Mouse (Mus musculus) forebrain, postnatal 0 days (tissue): Measurements from ENCODE around the gene Hoxb3. TPM values are rescaled to one million over a fixed set of nuclear protein-coding genes. Genes with fewer than 3 reads are reported as not detected.

ENCODE experiments used
- ATAC-seq: fragments of 200-750 bp; cut with Nextera tagmentation; 2 replicates; pipeline ENCODE4 v1.8.0; 2017; ENCODE audit warnings: mild to moderate bottlenecking, moderate library complexity
- DNase-seq: peaks from one replicate; pipeline ENCODE4 v3.0.0-alpha.2; 2015
- H3K27ac ChIP-seq: fragments of 300-500 bp; sonication (generic); 2 replicates; pipeline ENCODE4 v1.5.1; 2014; ENCODE audit warnings: low read depth, mild to moderate bottlenecking, antibody characterized with exemption, low read length, moderate library complexity, mixed read lengths
- H3K27me3 ChIP-seq: fragments of 300-500 bp; sonication (generic); 2 replicates; pipeline ENCODE4 v1.6.1; 2014; ENCODE audit warnings: mild to moderate bottlenecking, low read length, mixed read lengths; ENCODE audit not compliant: insufficient read depth
- H3K36me3 ChIP-seq: fragments of 300-500 bp; sonication (generic); 2 replicates; pipeline ENCODE4 v1.6.1; 2014; ENCODE audit warnings: mild to moderate bottlenecking, moderate library complexity; ENCODE audit not compliant: insufficient read depth
- H3K4me1 ChIP-seq: fragments of 300-500 bp; sonication (generic); 2 replicates; pipeline ENCODE4 v1.6.1; 2014; ENCODE audit warnings: antibody characterized with exemption; ENCODE audit not compliant: insufficient read depth
- H3K4me2 ChIP-seq: fragments of 300-500 bp; sonication (generic); 2 replicates; pipeline ENCODE4 v1.6.1; 2014; ENCODE audit warnings: low read depth, mild to moderate bottlenecking, moderate library complexity
- H3K4me3 ChIP-seq: fragments of 300-500 bp; sonication (generic); 2 replicates; pipeline ENCODE4 v1.5.1; 2014; ENCODE audit warnings: low read depth, low read length, mixed read lengths
- H3K9ac ChIP-seq: fragments of 300-500 bp; sonication (generic); 2 replicates; pipeline ENCODE4 v1.6.1; 2014; ENCODE audit warnings: mild to moderate bottlenecking
- H3K9me3 ChIP-seq: fragments of 300-500 bp; sonication (generic); 2 replicates; pipeline ENCODE4 v1.6.1; 2016; ENCODE audit warnings: low read length
- CTCF ChIP-seq: sonication (generic); IDR thresholded peaks from 2 replicates; pipeline ENCODE4 v1.5.1; 2016; ENCODE audit warnings: antibody characterized with exemption, control low read depth, low read depth
- WGBS: fragments of 180-500 bp; shearing (Covaris S2); extraction: QIAGEN DNeasy Blood & Tissue Kit; methylation state at CpG from one replicate; pipeline ENCODE4 v1.1.7; 2014; 5-methylcytosine and 5-hydroxymethylcytosine counted together
- microRNA counts: library from miRNA; unstranded; fragments of <30 nt; microRNA quantifications from one replicate; lab custom pipeline; 2015
- microRNA-seq, 2 experiments: library from miRNA; unstranded; fragments of <30 nt; microRNA quantifications; one replicate each; pipeline ENCODE4; 2016
- polyA plus RNA-seq: library from polyadenylated mRNA; unstranded; fragments of >200 nt; fragmentation: Nextera tagmentation; extraction: Ambion mirVana; gene quantifications from 2 replicates; pipeline ENCODE4 v1.2.1, GENCODE M21; 2015
- total RNA-seq: library from RNA; depleted of rRNA; stranded (reverse); fragments of >200 nt; gene quantifications from 2 replicates; pipeline ENCODE4 v1.2.3, GENCODE M21; 2014; rRNA removed

Gene Hoxb3
- total and polyA plus RNA-seq, 2 experiments from 2014 or later, result not detected

DNA sequence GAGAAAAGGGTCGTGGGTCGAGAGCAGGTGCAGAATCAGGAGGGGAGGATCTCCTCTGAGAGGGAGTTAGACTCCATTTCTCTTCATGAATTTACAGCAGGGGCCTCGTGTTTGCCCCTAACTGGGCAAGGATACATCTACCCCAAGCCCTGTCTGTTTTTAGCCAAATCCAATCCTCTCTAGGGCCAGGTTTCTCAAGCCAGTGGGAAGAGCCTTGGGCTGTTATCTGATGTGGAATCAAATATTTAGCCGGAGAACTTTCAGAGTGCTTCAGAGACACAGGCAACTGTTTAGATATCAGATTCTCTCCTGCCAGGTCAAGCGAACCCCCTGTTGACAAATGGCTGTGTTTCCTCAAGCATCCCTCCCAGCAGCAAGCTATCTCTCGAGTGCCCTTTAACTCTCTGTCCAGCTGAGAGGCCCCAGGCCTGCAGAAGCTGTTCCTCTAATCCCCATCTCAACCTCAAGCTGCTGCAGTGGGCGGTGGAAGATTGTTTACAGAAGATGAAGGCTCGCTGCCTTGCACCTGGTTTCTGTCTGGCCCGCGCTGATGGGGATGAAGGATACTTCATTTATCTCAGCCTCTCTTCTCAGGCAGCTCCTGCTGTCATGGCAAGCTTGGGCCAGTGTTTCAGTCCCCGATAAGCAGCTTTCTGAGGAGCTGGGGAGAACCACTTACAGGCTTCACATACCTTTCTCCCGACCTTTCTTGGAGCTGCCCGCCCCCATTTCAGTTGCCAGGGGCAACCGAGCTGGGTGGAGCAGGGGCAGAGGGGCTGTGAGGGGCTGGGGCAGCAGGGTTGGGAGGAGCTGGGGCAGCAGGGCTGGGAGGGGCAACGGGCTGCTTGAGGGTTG is 73.9 kb downstream of the Hoxb3 start:
- Histone ChIP-seq H3K27me3 (no peaks in the 10 kb centered on the region), H3K9me3 (no peaks in the 10 kb centered on the region), H3K4me2 (no peak overlapping the region), H3K27ac (no peak overlapping the region), H3K36me3 (no peaks in the 10 kb centered on the region), H3K4me3 (no peak overlapping the region), H3K9ac (no peak overlapping the region), H3K4me1 (no peaks in the 10 kb centered on the region)
- no peak for TF ChIP-seq CTCF
- 15% methylated on average over 15 of the region's 15 CpGs for WGBS
- no peak for ATAC-seq
- DNase-seq, result no peak

MicroRNAs encoded within 50 kb of the gene (microRNA counts, 519-probe panel; counts per million panel counts)
- microRNA mmu-miR-10a (lab: Ali Mortazavi, UCI), result 2,807 counts per million, percentile 22 among the panel's probes with 10 or more counts

Small RNAs within 50 kb of the gene (microRNA-seq; reads per million reads assigned to microRNA genes)
- 92.5 to 114 reads per million in 2 experiments for gene Mir10a

Other genes with a start within 250 kb of the Hoxb3 start
- gene Atp5g1, start 247.7 kb upstream of the Hoxb3 start, total RNA-seq, result 348 and 355 TPM in 2 replicates
- 925 and 1,026 TPM in 2 replicates for gene Atp5g1, start 247.7 kb upstream of the Hoxb3 start, polyA plus RNA-seq
- gene Calcoco2, start 211.4 kb upstream of the Hoxb3 start, total RNA-seq, result not detected in 2 replicates
- 0.10 TPM in 1 of 2 replicates, not detected in the other for gene Calcoco2, start 211.4 kb upstream of the Hoxb3 start, polyA plus RNA-seq
- 0.43 and 0.54 TPM in 2 replicates for gene Ttll6, start 189.5 kb upstream of the Hoxb3 start, total RNA-seq
- 0.19 and 0.31 TPM in 2 replicates for gene Ttll6, start 189.5 kb upstream of the Hoxb3 start, polyA plus RNA-seq
- not detected in 2 replicates for gene Hoxb13, start 129.0 kb upstream of the Hoxb3 start, total RNA-seq
- not detected in 2 replicates for gene Hoxb13, start 129.0 kb upstream of the Hoxb3 start, polyA plus RNA-seq
- not detected in 2 replicates for gene Hoxb9, start 51.9 kb upstream of the Hoxb3 start, total RNA-seq
- gene Hoxb9, start 51.9 kb upstream of the Hoxb3 start, polyA plus RNA-seq, result not detected in 2 replicates
- not detected in 2 replicates for gene Hoxb8, start 41.4 kb upstream of the Hoxb3 start, total RNA-seq
- gene Hoxb8, start 41.4 kb upstream of the Hoxb3 start, polyA plus RNA-seq, result not detected in 2 replicates
- not detected in 2 replicates for gene Hoxb7, start 36.7 kb upstream of the Hoxb3 start, total RNA-seq
- gene Hoxb7, start 36.7 kb upstream of the Hoxb3 start, polyA plus RNA-seq, result not detected in 2 replicates
- not detected in 2 replicates for gene Hoxb6, start 30.9 kb upstream of the Hoxb3 start, total RNA-seq
- gene Hoxb6, start 30.9 kb upstream of the Hoxb3 start, polyA plus RNA-seq, result not detected in 2 replicates
- not detected in 2 replicates for gene Hoxb5, start 20.0 kb upstream of the Hoxb3 start, total RNA-seq
- gene Hoxb5, start 20.0 kb upstream of the Hoxb3 start, polyA plus RNA-seq, result not detected in 2 replicates
- not detected in 2 replicates for gene Hoxb4, start 5.1 kb upstream of the Hoxb3 start, total RNA-seq
- gene Hoxb4, start 5.1 kb upstream of the Hoxb3 start, polyA plus RNA-seq, result not detected in 2 replicates
- gene Hoxb2, start 27.2 kb downstream of the Hoxb3 start, total RNA-seq, result not detected in 2 replicates
- gene Hoxb2, start 27.2 kb downstream of the Hoxb3 start, polyA plus RNA-seq, result not detected in 2 replicates
- gene Hoxb1, start 42.4 kb downstream of the Hoxb3 start, total RNA-seq, result not detected in 2 replicates
- not detected in 2 replicates for gene Hoxb1, start 42.4 kb downstream of the Hoxb3 start, polyA plus RNA-seq
- 1.6 and 3.2 TPM in 2 replicates for gene Skap1, start 141.3 kb downstream of the Hoxb3 start, total RNA-seq
- gene Skap1, start 141.3 kb downstream of the Hoxb3 start, polyA plus RNA-seq, result 2.7 and 3.7 TPM in 2 replicates